Mouse (Mus musculus) monocyte, adult 2 months (primary cell): ENCODE results near the gene Prss29.
A peak's percentile ranks its signal among the peaks of the same experiment; 100 is the strongest.

Experiments used
- DNase-seq, 2 experiments: peaks; one replicate each; pipeline ENCODE4 v3.0.0; 2022; ENCODE audit warnings: low spot score in 2 of 2, low read depth in 1 of 2

Gene Prss29

GRCm38 (mm10) chr17:25318354-25318753 lies at the start of gene Prss29:
TSS of gene Prss29 (plus strand) at chr17:25318654.
- DNase-seq = no peak

GRCm38 (mm10) chr17:25270795-25271335 lies 47.6 kb upstream of the Prss29 start:
- no peak for DNase-seq

GRCm38 (mm10) chr17:25272326-25272725 lies 46.1 kb upstream of the Prss29 start:
- no peak for DNase-seq

- DNase-seq = peak; percentile 79 to 92
Observed at GRCm38 (mm10) chr17:25272951-25273705, 45.3 kb upstream of the Prss29 start.

GRCm38 (mm10) chr17:25273706-25274501 lies 44.5 kb upstream of the Prss29 start:
- peak; percentile 80 to 93 for DNase-seq

GRCm38 (mm10) chr17:25274571-25275346 lies 43.7 kb upstream of the Prss29 start, which contains the start of gene Ube2i:
TSS of gene Ube2i (minus strand) at chr17:25274622.
- DNase-seq = no peak

- no peak for DNase-seq
Observed at GRCm38 (mm10) chr17:25275833-25276232, 42.6 kb upstream of the Prss29 start.

- no peak for DNase-seq
Observed at GRCm38 (mm10) chr17:25282133-25282532, 36.3 kb upstream of the Prss29 start.

GRCm38 (mm10) chr17:25285033-25285432 lies 33.4 kb upstream of the Prss29 start:
- peak in 1 of 2 experiments; percentile 43 for DNase-seq

GRCm38 (mm10) chr17:25288842-25289241 lies 29.6 kb upstream of the Prss29 start:
- DNase-seq = no peak

- DNase-seq = no peak
Observed at GRCm38 (mm10) chr17:25290411-25290810, 28.0 kb upstream of the Prss29 start.

GRCm38 (mm10) chr17:25293495-25293894 lies 25.0 kb upstream of the Prss29 start:
- DNase-seq = no peak

- no peak for DNase-seq
Observed at GRCm38 (mm10) chr17:25294111-25294510, 24.3 kb upstream of the Prss29 start.

- no peak for DNase-seq
Observed at GRCm38 (mm10) chr17:25298094-25298493, 20.4 kb upstream of the Prss29 start, which contains the start of gene Prss34. TSS of gene Prss34 (plus strand) at chr17:25298394.

GRCm38 (mm10) chr17:25308346-25308745 lies 10.1 kb upstream of the Prss29 start, which contains the start of gene Prss28:
TSS of gene Prss28 (plus strand) at chr17:25308646.
- DNase-seq = no peak

- DNase-seq = no peak
Observed at GRCm38 (mm10) chr17:25320819-25321218, 2.4 kb downstream of the Prss29 start.

GRCm38 (mm10) chr17:25322930-25323329 lies 4.5 kb downstream of the Prss29 start:
- DNase-seq = no peak

GRCm38 (mm10) chr17:25332321-25332720 lies 13.9 kb downstream of the Prss29 start:
- peak in 1 of 2 experiments; percentile 17 for DNase-seq

GRCm38 (mm10) chr17:25333943-25334342 lies 15.5 kb downstream of the Prss29 start:
- DNase-seq = no peak

- DNase-seq = no peak
Observed at GRCm38 (mm10) chr17:25338218-25338617, 19.8 kb downstream of the Prss29 start.

GRCm38 (mm10) chr17:25340003-25340402 lies 21.5 kb downstream of the Prss29 start:
- DNase-seq = no peak
